Mouse (Mus musculus) intestine, embryonic 14.5 days (tissue): ENCODE measurements around the gene Gm9821. TPM values are rescaled to one million over a fixed set of nuclear protein-coding genes. Genes with fewer than 3 reads are reported as not detected.

Experiments
- ATAC-seq: fragments of 200-750 bp; cut with Nextera tagmentation; replicated peaks from 2 replicates; pipeline ENCODE4 v1.8.0; 2017; ENCODE audit warnings: low read depth, moderate number of reproducible peaks, moderate TSS enrichment, moderate library complexity; ENCODE audit not compliant: low FRiP score, low TSS enrichment
- DNase-seq: peaks from one replicate; pipeline ENCODE4 v3.0.0-alpha.2; 2018; ENCODE audit warnings: low spot score
- H3K27ac ChIP-seq: fragments of 300-500 bp; sonication (generic); 2 replicates; pipeline ENCODE4 v1.5.1; 2014; ENCODE audit warnings: low read depth, mild to moderate bottlenecking, control low read depth
- H3K27me3 ChIP-seq: fragments of 300-500 bp; sonication (generic); replicated peaks from 2 replicates; pipeline ENCODE4 v1.6.1; 2014; ENCODE audit warnings: low read length, control low read depth; ENCODE audit not compliant: control insufficient read depth, insufficient read depth
- H3K36me3 ChIP-seq: fragments of 300-500 bp; sonication (generic); 2 replicates; pipeline ENCODE4 v1.6.1; 2014; ENCODE audit warnings: low read length, control low read depth; ENCODE audit not compliant: control insufficient read depth, insufficient read depth
- H3K4me1 ChIP-seq: fragments of 300-500 bp; sonication (generic); replicated peaks from 2 replicates; pipeline ENCODE4 v1.6.1; 2014; ENCODE audit warnings: low read length, control low read depth, mixed read lengths; ENCODE audit not compliant: control insufficient read depth, insufficient read depth
- H3K4me2 ChIP-seq: fragments of 300-500 bp; sonication (generic); 2 replicates; pipeline ENCODE4 v1.6.1; 2014; ENCODE audit warnings: low read length
- H3K4me3 ChIP-seq: fragments of 300-500 bp; sonication (generic); 2 replicates; pipeline ENCODE4 v1.5.1; 2014; ENCODE audit warnings: low read depth, low read length, control low read depth, mixed read lengths
- H3K9ac ChIP-seq: fragments of 300-500 bp; sonication (generic); 2 replicates; pipeline ENCODE4 v1.6.1; 2014; ENCODE audit warnings: mild to moderate bottlenecking, low read length
- H3K9me3 ChIP-seq: fragments of 300-500 bp; sonication (generic); 2 replicates; pipeline ENCODE4 v1.6.1; 2016; ENCODE audit warnings: low read length, control low read depth; ENCODE audit not compliant: control insufficient read depth
- WGBS: fragments of 180-500 bp; shearing (Covaris S2); extraction: QIAGEN DNeasy Blood & Tissue Kit; methylation state at CpG from one replicate; pipeline ENCODE4 v1.1.7; 2014; 5-methylcytosine and 5-hydroxymethylcytosine counted together
- polyA plus RNA-seq: library from polyadenylated mRNA; unstranded; fragments of >200 nt; fragmentation: Nextera tagmentation; extraction: Ambion mirVana; gene quantifications from 2 replicates; pipeline ENCODE4 v1.2.1, GENCODE M21; 2014

The Gm9821 gene
- polyA plus RNA-seq, 1 experiment from 2014 or later: 0.88 TPM

DNA sequence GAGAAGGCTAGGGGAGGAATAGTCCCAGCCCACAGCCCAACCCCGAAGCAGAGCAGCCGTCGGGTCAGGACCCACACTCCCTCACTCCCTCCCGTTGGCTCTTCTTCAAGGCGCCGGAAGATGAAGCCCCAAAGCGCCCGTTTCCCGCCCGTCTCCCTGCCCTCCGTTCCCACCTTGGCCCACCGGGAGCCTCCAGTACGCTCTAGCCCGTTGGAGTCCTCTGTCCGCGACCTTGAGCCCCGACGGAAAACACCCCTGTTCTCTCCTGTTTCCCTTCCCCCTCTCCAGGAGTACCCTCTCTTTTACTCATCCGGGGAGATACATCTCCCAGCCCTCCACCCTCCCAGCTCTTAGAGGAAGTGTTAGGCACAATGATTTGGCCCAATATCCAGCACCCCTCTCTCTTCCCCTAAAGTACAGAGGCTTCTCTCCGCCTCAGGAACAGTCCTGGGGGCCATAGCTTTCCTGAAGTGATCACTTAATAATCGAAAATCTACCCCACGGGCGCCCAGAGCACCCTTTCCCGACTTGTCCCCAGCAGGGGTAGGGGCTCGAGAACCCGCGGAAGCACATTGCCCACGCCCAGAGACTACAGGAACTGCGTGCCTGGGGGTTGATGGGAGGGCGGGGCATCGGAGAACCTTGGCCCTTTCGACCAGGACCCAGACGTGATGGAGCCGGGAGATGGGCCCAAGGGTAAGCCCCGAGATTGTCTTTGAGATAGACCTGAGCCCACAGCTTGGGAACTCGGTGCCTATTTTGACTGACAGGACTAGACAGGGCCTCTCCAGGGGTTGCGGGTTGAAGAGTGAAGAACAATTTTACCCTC lies 22.7 kb upstream of the Gm9821 start:
- ATAC-seq (no peak), DNase-seq (no peak)
- Histone ChIP-seq H3K9ac (no peak overlapping the region), H3K9me3 (no peaks in the 10 kb centered on the region), H3K4me2 (peak overlapping the region; percentile 97), H3K4me1 (no peaks in the 10 kb centered on the region; the same call in 1 of the 2 replicates), H3K4me3 (peak overlapping the region; percentile 54), H3K27ac (no peak overlapping the region), H3K27me3 (peaks cover 38% of the 10 kb centered on the region), H3K36me3 (peaks cover 7% of the 10 kb centered on the region)
- 3% methylated on average over 37 of the region's 37 CpGs for WGBS

DNA sequence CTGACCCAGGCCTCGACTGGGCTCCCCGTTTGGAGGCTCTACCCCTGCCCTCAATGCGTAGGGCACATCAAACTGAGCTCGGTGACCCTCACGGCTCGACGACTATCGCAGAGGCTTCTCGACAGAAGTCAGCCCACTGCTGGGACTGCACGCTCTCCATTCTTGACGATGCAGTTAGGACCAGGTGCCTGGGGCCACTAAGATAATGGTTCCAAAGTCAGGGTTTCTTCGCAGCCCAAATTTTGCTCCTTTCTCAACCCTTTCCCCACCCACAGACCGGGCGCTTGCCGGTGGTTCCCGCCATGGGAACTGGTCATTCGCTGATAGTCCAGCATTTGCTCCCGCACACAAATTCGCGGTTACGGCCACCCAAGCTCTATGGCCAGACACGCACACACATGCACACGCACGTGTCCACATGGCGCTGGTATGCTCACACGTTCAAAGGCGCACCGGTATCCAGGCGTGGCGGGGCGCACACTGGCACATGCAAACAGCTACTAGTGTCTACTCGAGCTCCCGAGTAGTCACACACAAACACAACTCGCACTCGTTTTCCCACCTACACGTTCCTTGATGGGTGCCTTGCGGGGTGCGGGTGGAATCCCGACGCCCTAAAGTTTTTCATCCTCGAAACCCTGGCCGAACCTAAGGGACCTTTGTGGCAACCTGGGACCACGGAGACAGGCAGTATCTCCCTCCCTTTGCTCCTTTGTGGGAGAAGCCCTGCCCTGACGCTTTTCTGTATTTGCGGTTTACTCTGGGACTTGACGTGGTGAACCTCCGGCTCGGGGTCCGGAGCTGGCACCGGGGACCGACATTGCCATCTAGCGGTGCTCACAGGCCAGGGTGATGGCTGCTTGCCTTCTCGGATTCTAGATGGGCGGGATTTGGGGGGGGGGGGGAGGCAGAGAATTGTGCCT lies 21.8 kb upstream of the Gm9821 start:
- Histone ChIP-seq H3K4me2 (peak overlapping the region; percentile 47), H3K27me3 (peaks cover 38% of the 10 kb centered on the region), H3K9me3 (no peaks in the 10 kb centered on the region), H3K36me3 (no peaks in the 10 kb centered on the region), H3K4me1 (no peaks in the 10 kb centered on the region; the same call in 1 of the 2 replicates), H3K27ac (no peak overlapping the region), H3K9ac (no peak overlapping the region), H3K4me3 (peak overlapping the region; percentile 20)
- ATAC-seq (no peak), DNase-seq (peak; percentile 81)
- WGBS: 5% methylated on average over 54 of the region's 54 CpGs

DNA sequence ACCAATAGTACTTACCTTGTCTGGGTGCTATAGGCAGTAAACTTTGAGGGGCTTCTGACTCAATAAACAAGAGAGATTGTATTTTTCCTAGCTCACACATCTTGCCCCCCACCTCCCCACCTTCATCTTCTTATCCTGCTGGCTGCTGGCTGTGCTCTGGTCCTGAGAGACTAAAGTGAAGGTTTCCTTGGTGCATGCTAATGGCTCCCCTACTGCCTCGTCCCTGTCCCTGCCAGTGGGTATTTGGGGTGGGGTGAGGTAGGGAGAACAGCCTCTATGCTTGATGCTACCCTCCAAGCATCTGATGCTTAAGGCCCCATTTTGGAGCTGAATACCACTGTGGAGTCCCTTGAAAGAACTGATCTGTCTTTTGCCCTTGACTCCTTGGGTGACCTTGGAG lies 20.8 kb upstream of the Gm9821 start:
- Histone ChIP-seq H3K4me1 (peaks cover 5% of the 10 kb centered on the region; the same call in 1 of the 2 replicates), H3K4me3 (no peak overlapping the region), H3K36me3 (no peaks in the 10 kb centered on the region), H3K27ac (no peak overlapping the region), H3K27me3 (peaks cover 38% of the 10 kb centered on the region), H3K9me3 (no peaks in the 10 kb centered on the region), H3K9ac (no peak overlapping the region), H3K4me2 (no peak overlapping the region)
- DNase-seq: no peak
- WGBS: 67% methylated on average over 1 of the region's 1 CpGs
- no peak for ATAC-seq

DNA sequence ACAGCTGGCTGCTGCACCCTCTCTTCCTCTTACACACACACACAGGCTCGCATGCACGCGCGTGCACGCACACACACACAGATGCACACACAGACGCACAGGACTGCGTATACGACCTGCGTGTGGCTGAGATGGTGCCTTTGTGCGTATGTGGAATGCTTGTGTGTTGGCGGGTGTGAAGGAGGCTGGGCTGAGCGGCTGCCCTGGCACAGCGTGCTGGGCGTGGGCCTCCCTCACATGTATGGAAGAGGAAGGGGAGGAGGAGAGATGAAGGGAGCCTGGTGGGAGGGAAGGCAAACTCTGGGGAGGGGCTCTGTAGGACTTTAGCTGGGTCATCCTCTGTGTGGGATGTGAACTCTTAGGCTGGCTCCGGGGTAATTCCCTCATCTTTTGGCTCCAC lies 20.1 kb upstream of the Gm9821 start:
- no peak overlapping the region for H3K27ac ChIP-seq
- no peak overlapping the region for H3K4me2 ChIP-seq
- DNase-seq (no peak), ATAC-seq (no peak)
- H3K36me3 ChIP-seq: no peaks in the 10 kb centered on the region
- WGBS: 79% methylated on average over 15 of the region's 15 CpGs
- no peak overlapping the region for H3K9ac ChIP-seq
- H3K27me3 ChIP-seq: peaks cover 38% of the 10 kb centered on the region
- H3K4me1 ChIP-seq: peaks cover 8% of the 10 kb centered on the region; the same call in 1 of the 2 replicates
- no peak overlapping the region for H3K4me3 ChIP-seq
- H3K9me3 ChIP-seq: no peaks in the 10 kb centered on the region

DNA sequence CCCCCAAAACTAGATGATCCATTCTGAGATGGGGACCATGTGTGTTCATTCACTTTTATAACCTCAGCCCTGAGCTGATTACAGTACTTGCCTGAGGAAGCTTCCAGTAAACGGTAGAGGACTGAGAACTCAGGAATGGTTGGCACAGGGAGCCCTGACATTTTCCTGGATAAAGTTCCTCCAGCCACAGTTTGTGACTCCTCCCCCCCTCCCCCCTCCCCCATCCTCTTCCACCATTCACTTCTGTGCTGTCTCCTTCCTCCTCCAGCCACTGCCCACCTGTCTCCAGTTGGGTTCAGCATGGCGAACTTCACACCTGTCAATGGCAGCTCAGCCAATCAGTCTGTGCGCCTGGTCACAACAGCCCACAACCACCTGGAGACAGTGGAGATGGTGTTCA lies 18.6 kb upstream of the Gm9821 start, which contains the start of gene Chrm4:
Gene Chrm4, plus strand, starts transcription at position 301 of the 400 bp plus-strand sequence.
- Histone ChIP-seq H3K9ac (no peak within 1 kb of the TSS), H3K36me3 (no peaks in the 10 kb centered on the region), H3K27ac (no peak within 1 kb of the TSS), H3K4me1 (peaks cover 8% of the 10 kb centered on the region; the same call in 1 of the 2 replicates), H3K4me2 (0 out of 2 replicates have a peak within 1 kb of the TSS, but pooled peaks have one; percentile 2), H3K9me3 (no peaks in the 10 kb centered on the region), H3K27me3 (peaks cover 27% of the 10 kb centered on the region), H3K4me3 (no peak within 1 kb of the TSS)
- no peak for ATAC-seq
- no peak for DNase-seq
- WGBS: 83% methylated on average over 3 of the region's 3 CpGs

DNA sequence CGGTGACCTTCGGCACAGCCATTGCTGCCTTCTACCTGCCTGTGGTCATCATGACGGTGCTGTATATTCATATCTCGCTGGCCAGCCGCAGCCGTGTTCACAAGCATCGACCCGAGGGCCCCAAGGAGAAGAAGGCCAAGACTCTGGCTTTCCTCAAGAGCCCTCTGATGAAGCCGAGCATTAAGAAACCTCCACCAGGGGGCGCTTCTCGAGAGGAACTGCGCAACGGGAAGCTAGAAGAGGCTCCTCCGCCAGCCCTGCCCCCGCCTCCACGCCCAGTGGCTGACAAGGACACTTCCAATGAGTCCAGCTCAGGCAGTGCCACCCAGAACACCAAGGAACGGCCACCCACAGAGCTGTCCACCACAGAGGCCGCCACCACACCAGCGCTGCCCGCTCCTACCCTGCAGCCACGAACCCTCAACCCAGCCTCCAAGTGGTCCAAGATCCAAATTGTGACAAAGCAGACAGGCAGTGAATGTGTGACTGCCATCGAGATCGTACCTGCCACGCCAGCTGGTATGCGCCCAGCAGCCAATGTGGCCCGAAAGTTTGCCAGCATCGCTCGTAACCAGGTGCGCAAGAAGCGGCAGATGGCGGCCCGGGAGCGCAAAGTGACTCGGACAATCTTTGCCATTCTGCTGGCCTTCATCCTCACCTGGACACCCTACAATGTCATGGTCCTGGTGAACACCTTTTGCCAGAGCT lies 17.5 kb upstream of the Gm9821 start:
- ATAC-seq: no peak
- Histone ChIP-seq H3K9ac (no peak overlapping the region), H3K27ac (no peak overlapping the region), H3K4me2 (0 out of 2 replicates have a peak overlapping the region, but pooled peaks have one; percentile 2), H3K36me3 (peaks cover under 1% of the 10 kb centered on the region; the same call in 1 of the 2 replicates), H3K9me3 (no peaks in the 10 kb centered on the region), H3K4me1 (peaks cover 15% of the 10 kb centered on the region), H3K27me3 (peaks cover 17% of the 10 kb centered on the region), H3K4me3 (no peak overlapping the region)
- DNase-seq: peak; percentile 88
- WGBS: 40% methylated on average over 34 of the region's 34 CpGs

DNA sequence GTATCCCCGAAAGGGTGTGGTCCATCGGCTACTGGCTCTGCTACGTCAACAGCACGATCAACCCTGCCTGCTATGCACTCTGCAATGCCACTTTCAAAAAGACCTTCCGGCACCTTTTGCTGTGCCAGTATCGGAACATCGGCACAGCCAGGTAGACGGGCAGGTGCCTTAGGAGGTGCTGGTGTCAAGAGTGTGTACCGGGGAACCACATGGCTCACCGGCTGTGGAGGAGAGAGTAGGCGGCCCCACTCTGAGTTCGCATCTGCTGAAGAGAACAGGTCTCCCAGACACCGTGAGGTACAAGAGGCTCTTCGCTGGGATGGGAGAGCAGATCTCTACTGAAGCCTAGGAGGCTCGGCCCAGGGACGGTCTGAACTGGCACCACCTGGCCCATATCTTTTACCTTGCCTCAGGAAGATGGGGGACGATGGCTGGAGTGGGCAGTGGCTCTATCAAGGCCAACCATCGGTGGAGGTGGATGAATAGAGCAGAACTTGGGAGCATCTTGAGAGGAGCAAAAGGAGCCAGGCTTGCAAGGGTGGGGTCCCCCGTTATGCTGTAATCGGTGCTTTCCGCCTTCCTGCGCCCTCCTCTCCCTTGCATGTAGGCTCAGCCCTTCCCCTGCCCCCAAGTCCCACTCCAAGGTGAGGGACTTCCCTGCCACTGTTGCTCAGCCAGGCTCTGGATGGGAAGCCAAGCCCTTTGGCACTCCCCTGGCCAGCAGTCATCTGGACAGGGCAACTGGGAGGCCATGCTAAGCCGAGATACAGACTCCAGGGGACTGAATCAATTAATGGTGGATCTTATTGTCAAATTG lies 16.8 kb upstream of the Gm9821 start:
- Histone ChIP-seq H3K4me2 (no peak overlapping the region), H3K4me3 (no peak overlapping the region), H3K27ac (no peak overlapping the region), H3K27me3 (peaks cover 9% of the 10 kb centered on the region), H3K36me3 (peaks cover 8% of the 10 kb centered on the region; the same call in 1 of the 2 replicates), H3K4me1 (peaks cover 23% of the 10 kb centered on the region), H3K9ac (no peak overlapping the region), H3K9me3 (no peaks in the 10 kb centered on the region)
- WGBS: 65% methylated on average over 23 of the region's 23 CpGs
- DNase-seq (no peak), ATAC-seq (no peak)
